Mouse (Mus musculus): Measurements from ENCODE around the gene Mef2a.

DNA sequence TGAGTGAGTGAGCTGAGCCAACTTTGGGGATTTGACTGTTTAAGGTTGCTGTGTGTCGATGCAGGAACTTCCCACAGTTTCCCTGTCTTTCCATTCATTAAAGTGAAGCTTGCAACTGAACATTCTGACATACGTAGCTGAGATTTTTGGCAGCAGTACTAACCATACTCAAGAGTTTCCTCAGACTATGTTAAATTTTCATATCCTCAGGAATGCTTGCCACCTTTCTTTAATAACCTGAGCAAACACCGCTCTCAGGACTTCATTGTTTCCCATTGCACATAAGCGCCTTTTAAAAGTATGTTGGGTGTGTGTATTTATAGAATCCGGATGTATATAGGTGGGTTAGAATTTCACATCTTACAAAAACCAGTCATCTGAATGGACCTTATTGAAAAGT lies 45.5 kb upstream of the Mef2a start:
- TF ChIP-seq CTCF (IDR thresholded peaks at IDR 0.05; ENCODE audit: insufficient read depth, low read depth, low read length) (no peak), POLR2A (IDR thresholded peaks at IDR 0.05; ENCODE audit: insufficient read depth, low read depth, low read length) (no peak)
